Mouse (Mus musculus) CH12.LX (cell line): ENCODE measurements at regions not wholly inside any gene's neighbourhood (a gene's known extent, or its start where the extent isn't known, plus 50 kb on each side); places are given as distances from the start of the nearest gene placed in this dataset.

ENCODE experiments used
- CTCF ChIP-seq, 2 experiments: IDR thresholded peaks in 1 of 2; conservative IDR thresholded peaks in 1 of 2; 2 replicates each; pipeline ENCODE4 v1.5.1; 2011 to 2012; ENCODE audit warnings: low read depth in 2 of 2, low read length in 2 of 2, improper control_type of control experiment in 1 of 2, inconsistent platforms in 1 of 2, mild to moderate bottlenecking in 1 of 2, moderate library complexity in 1 of 2
- TCF12 ChIP-seq: IDR thresholded peaks from 2 replicates; pipeline ENCODE4 v1.6.1; 2014; ENCODE audit warnings: low read depth, mild to moderate bottlenecking, inconsistent platforms, low read length, improper control_type of control experiment
- USF1 ChIP-seq: IDR thresholded peaks from 2 replicates; pipeline ENCODE4 v1.6.1; 2014; ENCODE audit warnings: low read depth, mild to moderate bottlenecking, inconsistent platforms, low read length, improper control_type of control experiment
- ZNF384 ChIP-seq: IDR thresholded peaks from 2 replicates; pipeline ENCODE4 v1.6.1; 2012; ENCODE audit warnings: low read depth, low read length, improper control_type of control experiment, inconsistent platforms

GRCm38 (mm10) chr2:137371062-137371461, 254.6 kb upstream of the Jag1 start:
- TF ChIP-seq ZNF384, result no peak
- TF ChIP-seq CTCF (conservative IDR thresholded peaks at IDR 0.05 in 1 of 2, IDR thresholded peaks at IDR 0.05 in 1 of 2; ENCODE audit: low read depth in 2 of 2, low read length in 2 of 2), result no peak
- TF ChIP-seq USF1, result no peak
- TF ChIP-seq TCF12, result no peak
